Mouse (Mus musculus): ENCODE results near the gene Cend1.

GRCm38 (mm10) chr7:141443828-141444237, 14.5 kb upstream of the Cend1 start, which contains the start of gene Pidd1:
- TF ChIP-seq CTCF (IDR thresholded peaks at IDR 0.05; ENCODE audit: low read depth) (no peak), EP300 (IDR thresholded peaks at IDR 0.05; ENCODE audit: low read depth) (no peak)
